Mouse (Mus musculus) urinary bladder, postnatal 14 days (tissue): ENCODE data around the gene Sinhcaf.
A peak's percentile ranks its signal among the peaks of the same experiment; 100 is the strongest.
"Not testable (repeated sequence)": the region's sequence is repeated elsewhere in the genome, so short reads cannot be mapped to it uniquely, and the experiment has no call there.

Experiments
- DNase-seq: peaks from one replicate; pipeline ENCODE4 v3.0.0; 2021; ENCODE audit warnings: low spot score

Sinhcaf gene

GRCm38 (mm10) chr6:148945509-148946408, 508 bp downstream of the Sinhcaf start:
- DNase-seq, result peak; percentile 38

GRCm38 (mm10) chr6:148944767-148945508, 1.3 kb downstream of the Sinhcaf start:
- peak; percentile 69 for DNase-seq

GRCm38 (mm10) chr6:148944344-148944766, 1.9 kb downstream of the Sinhcaf start:
- no peak for DNase-seq

- no peak for DNase-seq
Measured at GRCm38 (mm10) chr6:148943695-148944094, 2.6 kb downstream of the Sinhcaf start.

- no peak for DNase-seq
Measured at GRCm38 (mm10) chr6:148942406-148942805, 3.9 kb downstream of the Sinhcaf start.

- no peak for DNase-seq
Measured at GRCm38 (mm10) chr6:148941880-148942279, 4.4 kb downstream of the Sinhcaf start.

GRCm38 (mm10) chr6:148940383-148940782, 5.9 kb downstream of the Sinhcaf start:
- DNase-seq, result not testable (repeated sequence)

GRCm38 (mm10) chr6:148937693-148938092, 8.6 kb downstream of the Sinhcaf start:
- DNase-seq, result no peak

GRCm38 (mm10) chr6:148934961-148935590, 11.2 kb downstream of the Sinhcaf start:
- no peak for DNase-seq

GRCm38 (mm10) chr6:148931281-148931680, 15.0 kb downstream of the Sinhcaf start:
- no peak for DNase-seq

GRCm38 (mm10) chr6:148918841-148919398, 27.3 kb downstream of the Sinhcaf start:
- DNase-seq, result no peak

GRCm38 (mm10) chr6:148917672-148918071, 28.6 kb downstream of the Sinhcaf start:
- DNase-seq, result no peak

GRCm38 (mm10) chr6:148916817-148917216, 29.4 kb downstream of the Sinhcaf start:
- DNase-seq, result no peak

GRCm38 (mm10) chr6:148913938-148914337, 32.3 kb downstream of the Sinhcaf start:
- peak; percentile 50 for DNase-seq

GRCm38 (mm10) chr6:148911906-148912305, 34.4 kb downstream of the Sinhcaf start:
- not testable (repeated sequence) for DNase-seq

GRCm38 (mm10) chr6:148906958-148907357, 39.3 kb downstream of the Sinhcaf start:
- no peak for DNase-seq

- DNase-seq, result no peak
Measured at GRCm38 (mm10) chr6:148902728-148903127, 43.5 kb downstream of the Sinhcaf start.

- DNase-seq, result no peak
Measured at GRCm38 (mm10) chr6:148896507-148896851, 49.8 kb downstream of the Sinhcaf start.

GRCm38 (mm10) chr6:148895773-148896506, 50.3 kb downstream of the Sinhcaf start, which contains the start of gene Caprin2:
Caprin2 (minus strand) TSS chr6:148896237.
- peak; percentile 89 for DNase-seq

GRCm38 (mm10) chr6:148894888-148895772, 51.1 kb downstream of the Sinhcaf start:
- DNase-seq, result no peak
